Mouse (Mus musculus): ENCODE data around the gene Hacd3.

- no peak for TF ChIP-seq POLR2A (IDR thresholded peaks at IDR 0.05; ENCODE audit: low read depth, low read length)
- no peak for TF ChIP-seq CTCF (IDR thresholded peaks at IDR 0.05; ENCODE audit: borderline replicate concordance, insufficient read depth, low read length)
Measured at GRCm38 (mm10) chr9:64952055-64952454, 69.4 kb downstream of the Hacd3 start.
